Mouse (Mus musculus): Measurements from ENCODE around the gene Ldah.

Gene Ldah

DNA sequence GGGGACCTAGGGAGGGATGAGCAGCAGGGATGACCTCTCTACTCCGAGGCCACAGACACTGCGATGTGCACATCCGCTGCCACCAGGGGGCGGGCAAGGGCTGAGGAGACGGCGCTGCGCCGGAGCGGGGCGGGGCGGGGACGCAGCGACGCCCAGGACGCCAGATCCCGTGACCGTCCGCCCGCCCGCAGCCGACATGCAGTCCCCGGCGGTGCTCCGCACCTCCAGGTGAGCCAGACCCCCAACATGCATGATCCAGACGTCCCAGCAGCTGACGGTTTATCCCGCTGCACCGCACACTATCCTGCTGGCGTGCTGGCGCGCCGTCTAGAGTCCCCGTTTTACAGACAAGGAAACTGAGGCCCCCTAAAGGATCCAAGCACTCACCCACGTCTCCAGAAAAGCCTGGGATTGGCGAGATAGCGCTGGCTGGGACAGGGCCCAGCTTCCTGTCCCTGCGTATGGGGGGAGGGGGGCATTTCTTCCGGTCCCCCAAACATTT, 105.4 kb downstream of the Ldah start, which contains the start of gene Hs1bp3:
TSS of gene Hs1bp3 (plus strand) at position 163 of the 502 bp plus-strand sequence.
- peak; percentile 78 for DNase-seq (ENCODE audit: low read depth)

DNA sequence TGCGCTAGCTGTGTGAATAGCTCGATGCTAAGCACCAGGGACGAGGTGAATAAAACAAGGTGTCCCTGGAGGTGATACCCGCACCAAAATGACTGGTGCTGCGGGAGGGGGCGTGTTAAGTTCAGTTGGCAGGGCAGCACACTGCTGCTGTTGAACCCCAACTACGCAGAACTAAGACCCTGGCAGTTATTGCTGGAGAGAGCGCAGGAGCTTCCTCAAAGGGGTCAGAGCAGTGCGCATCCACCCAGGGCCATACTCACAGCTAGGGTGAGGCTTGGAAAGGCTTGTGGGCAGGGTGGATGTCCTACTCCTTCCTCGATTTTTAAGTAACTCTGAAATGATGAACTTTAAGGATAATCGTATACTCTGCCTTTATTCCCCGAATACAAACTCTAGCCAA, 105.9 kb downstream of the Ldah start:
- no peak for DNase-seq (ENCODE audit: low read depth)

DNA sequence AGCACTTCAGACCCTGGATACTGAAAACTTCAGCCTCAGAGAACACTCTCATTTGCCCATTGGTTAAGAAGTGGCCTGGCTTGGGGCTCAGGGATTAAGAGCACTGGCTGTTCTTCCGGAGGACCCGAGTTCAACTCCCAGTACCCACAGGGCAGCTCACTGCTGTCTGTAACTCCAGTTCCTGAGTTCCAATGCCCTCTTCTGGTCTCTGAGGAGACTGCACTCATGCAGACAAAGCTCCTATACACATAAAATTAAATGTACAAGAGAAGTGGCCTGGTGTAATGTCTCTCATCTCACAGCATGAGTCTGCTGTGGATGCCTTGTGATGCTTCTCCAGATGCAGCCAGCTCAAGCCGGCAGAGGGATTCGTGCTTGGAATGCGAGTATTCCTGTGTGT, 108.6 kb downstream of the Ldah start:
- DNase-seq (ENCODE audit: low read depth) = peak; percentile 39

DNA sequence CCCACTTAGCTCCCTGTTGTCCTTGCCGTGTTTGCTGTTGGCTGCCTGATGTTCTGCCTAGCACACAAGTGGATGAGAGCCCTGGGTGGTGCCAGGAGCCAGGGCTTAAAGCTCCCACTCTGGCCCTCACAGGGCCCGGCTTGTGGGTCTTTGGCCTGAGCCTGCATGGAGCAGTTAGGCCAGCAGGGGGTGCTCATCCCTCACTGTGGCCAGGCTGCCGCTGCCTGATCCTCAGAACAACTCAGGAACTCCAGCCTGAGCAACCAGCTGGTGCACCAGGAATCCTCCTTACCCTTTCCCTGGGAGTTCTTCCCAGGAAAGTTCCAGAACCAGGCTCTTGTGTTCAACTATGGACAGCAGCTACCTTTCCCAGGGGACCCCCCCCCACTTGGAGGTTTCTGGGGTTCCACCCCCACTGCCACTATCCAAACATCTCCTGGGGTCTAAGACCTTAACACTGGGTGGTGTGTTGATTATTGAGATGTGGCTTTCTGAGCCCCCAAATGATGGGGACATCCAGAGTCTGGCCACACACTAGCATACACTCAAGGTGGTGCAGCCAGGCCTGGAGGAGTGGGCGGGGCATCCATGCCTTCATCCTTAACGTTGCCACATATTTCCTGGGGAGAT, 112.3 kb downstream of the Ldah start:
- DNase-seq (ENCODE audit: low read depth) = peak; percentile 59

DNA sequence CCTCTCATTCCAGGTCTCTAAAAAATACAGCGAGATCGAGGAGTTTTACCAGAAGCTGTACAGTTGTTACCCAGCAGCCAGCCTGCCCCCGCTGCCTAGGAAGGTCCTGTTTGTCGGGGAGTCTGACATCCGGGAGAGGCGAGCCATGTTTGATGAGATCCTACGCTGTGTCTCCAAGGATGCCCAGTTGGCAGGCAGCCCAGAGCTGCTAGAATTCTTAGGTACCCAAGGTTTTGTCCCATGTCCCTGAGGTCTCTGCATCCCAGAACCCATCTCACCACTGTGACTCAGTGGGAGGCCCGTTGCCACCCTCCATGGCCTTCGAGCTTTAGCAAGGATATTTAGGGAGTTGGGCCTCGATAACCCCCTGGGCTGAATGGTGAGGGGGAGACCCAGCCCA, 113.6 kb downstream of the Ldah start:
- no peak for DNase-seq (ENCODE audit: low read depth)

DNA sequence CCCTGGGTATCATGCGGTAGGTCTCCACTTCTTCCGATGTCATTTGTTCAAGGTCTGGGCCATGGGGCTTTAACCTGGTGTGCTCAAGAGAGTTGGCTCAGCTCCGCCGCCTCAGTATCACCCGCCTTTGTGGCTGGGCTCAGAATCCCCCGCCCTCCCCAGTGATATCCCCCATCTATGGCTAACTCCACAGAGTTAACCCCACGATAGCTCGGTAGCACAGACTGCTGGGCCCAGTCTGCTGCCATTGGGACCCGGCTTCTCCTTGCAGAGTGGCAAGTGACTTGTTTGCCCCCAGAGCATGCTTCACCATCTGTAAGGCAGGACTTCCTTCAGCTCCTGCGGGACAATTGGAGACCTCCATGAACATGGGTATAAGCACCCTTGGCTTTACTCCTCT, 116.2 kb downstream of the Ldah start:
- no peak for DNase-seq (ENCODE audit: low read depth)

DNA sequence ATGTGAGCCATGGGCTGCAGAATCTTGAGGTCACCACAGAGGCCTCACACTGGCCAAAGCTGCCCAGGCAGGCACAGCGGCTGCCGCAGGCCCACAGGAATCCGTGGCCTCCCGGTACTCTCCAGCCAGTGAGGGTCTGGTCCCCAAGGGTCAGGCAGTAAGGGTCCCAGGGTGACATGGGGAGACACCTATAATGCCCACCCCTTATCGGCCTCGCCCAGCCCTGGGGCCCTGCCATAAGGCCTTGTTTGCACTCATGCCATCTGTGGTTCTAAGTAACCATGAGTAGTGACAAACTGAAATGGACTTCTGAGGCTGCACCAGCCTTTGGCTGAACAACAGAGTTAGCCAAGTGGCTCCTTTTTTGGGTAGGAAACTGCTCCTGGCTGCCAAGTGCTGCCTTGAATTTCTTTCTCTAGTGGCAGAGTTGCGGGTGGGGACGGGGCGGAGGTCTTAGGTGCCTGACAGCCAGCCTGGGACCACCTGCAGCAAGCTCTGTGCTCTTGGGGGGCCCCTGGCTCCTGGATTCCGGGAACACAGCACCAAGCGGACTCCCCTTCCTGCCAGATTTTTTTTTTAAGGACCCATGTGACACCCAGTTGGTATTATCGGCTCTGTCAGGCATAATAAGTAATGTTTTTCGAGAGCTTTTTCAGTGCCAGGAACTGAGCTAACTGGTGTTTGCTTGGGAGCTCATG, 117.5 kb downstream of the Ldah start:
- no peak for DNase-seq (ENCODE audit: low read depth)

DNA sequence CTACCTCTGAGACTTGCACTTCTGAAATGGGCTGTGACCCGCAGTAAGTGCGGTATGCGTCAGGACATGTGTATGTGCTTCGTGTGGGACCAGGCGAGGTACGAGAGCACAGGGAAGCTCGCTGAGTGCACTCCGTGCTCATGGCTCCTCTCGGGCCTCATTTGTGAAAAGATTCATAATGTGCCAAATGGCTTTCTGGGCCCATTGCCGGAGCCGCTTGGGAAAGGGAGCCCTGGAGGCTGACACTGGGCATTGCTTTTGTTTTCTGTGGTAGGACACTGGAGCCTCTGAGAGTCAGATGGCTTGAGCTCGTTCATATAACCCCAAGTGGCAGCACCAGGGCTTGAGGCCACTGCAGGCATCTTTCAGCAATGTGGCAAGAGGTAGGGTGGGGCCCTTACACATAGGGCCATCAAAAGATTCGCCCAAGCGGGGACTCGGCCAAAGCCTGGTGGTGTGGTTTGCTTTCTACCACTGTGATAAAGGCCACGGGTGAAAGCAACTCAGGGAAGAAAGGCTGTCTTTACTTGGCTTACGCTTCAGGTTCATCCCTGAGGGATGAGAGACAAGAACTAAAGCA, 118.1 kb downstream of the Ldah start:
- no peak for DNase-seq (ENCODE audit: low read depth)

DNA sequence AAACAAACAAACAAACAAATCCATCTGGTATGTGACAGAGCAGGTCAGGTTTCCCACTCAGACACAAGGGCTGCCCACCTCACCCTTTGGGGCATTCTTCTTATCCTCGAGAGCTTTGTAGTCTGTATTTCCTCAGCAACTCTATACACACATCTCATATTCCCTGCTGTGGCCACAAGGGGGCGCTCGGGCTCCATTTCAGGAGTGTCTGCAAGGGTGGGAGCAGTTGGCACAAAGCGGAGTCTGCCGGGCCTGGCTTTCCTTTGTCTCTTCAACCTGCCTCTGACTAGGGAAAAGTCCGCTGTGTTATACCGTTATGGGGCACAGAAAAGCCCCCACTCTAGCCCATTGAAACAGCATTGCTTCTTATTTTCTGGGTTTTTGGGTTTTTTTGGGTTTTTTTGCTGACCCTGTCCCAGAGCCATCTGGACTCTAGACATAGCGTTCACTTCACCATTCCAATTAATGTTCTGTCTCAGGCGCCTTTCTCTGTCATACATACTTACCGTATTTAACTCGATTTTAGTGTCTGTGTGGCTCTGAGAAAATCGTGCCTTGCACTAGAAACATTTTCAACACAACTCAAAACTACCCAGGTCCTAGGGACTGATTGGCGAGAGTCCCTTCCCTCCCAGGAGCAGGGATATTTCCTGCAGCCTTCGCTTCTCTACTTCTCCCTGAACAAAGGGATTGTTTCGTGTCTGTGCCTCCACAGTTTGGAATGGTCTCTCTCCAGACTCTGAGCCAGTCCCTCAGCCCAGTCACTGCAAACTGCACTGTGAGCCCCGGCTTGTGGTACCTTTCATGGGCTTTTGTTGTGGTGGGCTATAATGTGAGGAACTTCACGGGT, 119.1 kb downstream of the Ldah start:
- DNase-seq (ENCODE audit: low read depth) = peak; percentile 85

DNA sequence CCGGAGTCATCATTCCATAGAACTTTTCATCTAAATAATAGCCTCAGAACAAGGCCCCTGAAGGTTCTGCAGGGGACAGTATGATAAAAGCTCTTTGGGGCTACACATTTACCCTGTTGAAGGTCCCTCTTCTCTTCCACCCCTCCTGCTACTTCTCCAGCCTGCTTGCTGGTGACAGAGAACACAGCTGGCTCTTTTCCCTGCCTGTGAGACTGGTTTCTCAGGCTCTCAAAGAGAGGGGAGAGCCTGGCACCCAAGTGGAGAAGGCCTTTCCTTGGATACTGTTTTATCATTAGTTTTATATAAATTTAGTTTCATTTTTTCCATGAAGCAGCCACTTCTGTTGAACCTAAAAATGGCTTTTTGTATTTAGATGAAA, 119.8 kb downstream of the Ldah start:
- no peak for DNase-seq (ENCODE audit: low read depth)

DNA sequence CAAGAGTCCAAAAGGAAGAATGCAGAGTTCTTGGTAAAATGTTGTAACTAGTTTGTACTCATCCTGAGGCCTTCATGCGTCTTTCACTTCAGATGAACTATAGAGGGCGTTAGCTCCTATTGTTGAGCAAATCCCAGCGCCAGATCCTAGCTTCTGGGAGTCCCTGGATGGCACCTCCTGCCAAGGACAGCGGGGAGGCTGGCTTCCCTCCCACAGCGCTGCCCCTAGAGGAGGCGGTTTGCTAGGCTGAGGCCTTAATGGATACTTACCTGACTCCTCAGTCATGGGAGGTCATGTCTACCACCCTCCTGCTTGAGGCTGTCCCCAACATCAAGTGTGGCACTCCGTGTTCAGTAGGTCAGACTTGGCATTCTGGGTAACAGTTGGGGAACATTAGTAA, 121.3 kb downstream of the Ldah start:
- no peak for DNase-seq (ENCODE audit: low read depth)

DNA sequence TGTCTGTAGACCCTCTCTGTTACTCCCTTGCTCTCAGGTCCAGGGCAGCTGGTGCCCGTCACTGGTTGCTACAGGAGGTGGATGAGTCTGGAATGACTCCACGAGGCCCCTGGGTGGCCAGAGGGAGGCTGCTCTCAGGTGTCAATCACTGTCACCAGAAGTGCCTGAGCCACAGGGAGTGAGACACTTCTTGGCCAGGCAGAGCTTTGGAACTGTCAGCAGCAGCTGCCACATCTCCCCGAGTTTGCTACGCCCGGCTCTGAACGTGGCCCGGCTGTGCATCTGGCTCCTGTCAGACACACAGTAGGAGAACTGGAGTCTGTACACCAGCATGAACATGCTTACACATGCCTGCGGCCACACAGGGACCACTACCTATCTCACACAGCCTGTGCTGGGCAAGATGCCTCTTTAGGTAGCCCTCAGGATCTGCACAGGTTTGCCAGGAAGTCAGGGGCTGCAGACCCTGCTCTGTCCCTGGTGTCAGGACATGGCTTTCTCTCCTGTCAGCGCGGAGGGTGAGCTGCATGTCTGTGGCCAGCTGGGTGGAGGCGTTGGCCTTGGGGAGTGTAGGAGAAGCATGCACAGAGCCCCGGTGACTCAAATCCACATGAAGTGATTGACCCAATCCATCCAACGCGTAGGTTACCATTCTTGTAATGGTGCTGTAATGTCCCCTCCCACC, 123.7 kb downstream of the Ldah start:
- no peak for DNase-seq (ENCODE audit: low read depth)

DNA sequence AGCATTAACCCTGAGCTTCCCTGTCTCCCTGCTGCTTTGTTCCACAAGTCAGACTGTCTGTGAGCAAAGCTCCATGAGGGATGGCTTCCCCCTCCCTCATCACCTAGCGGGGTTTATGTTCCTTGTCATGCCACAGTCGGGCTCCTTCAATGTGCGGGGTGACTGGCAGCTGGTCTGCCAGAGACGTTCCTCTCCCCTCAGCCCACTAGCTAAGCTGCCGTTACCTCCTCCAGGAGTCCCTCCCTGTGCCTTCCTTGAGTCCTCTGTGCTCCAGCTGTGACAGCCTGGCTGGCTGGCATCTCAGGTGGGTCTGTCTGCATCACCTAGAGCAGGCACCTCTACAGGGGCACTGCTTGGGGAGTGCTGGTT, 124.3 kb downstream of the Ldah start:
- DNase-seq (ENCODE audit: low read depth) = no peak

DNA sequence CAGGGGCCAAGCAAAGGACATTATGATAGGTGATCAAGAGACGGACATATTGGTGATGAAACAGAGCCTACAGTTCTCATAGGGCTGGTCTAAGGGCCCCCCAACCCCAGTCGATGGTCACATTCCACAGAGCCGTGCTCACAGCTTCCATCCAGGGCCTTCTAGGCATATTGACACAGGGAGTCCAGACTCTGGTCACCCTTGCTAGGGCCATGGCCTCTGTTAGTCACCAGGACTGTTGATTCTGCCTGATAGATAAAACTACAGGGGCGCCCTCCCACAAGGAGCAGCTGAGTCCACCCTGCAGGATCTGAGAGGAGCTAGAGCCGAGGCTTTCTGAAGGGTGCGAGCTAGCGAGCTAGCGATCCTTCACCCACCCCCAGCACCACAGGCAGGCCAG, 125.7 kb downstream of the Ldah start:
- DNase-seq (ENCODE audit: low read depth) = no peak

DNA sequence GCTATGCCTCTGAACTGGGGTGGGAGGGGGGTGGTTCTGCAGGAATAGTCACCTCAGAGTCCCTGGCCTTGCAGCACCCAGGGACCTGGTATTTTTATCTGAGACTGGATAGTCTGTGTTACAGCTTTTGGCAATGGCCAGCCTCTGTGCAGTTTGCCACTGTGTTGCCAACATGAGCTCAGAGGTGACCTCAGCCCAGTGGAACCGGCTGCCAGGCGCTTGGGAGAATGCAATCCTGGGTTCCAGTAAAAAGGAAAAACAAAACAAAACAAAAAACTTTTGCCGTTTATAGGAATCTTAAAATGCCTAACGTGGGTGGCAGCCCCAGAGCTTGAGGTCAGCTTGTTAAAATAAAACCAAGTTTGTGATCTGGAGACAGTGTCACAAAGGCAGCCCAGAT, 126.4 kb downstream of the Ldah start:
- DNase-seq (ENCODE audit: low read depth) = no peak
